Mouse (Mus musculus): ENCODE measurements at regions not wholly inside any gene's neighbourhood (a gene's known extent, or its start where the extent isn't known, plus 50 kb on each side); places are given as distances from the start of the nearest gene placed in this dataset.

DNA sequence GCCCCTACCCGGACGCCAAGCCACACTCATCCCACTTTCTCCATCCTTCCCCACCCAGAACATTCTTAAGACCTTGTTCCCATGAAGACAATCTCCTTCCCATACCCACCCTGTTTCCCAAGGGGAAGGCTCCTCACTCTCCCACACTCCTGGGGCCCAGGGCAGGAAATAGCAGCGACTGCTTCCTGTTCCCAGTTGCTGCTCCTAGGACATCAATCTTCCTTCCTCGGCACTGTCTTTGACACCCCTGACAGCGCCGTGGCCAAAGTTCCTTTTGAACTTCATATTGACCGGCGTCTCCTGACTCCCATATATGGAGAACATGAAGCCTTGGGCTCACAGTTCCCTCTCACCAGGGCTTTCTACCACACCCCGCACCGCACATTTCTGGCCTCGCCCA is 96.2 kb upstream of the Spred2 start:
- H3K4me3 ChIP-seq (ENCODE audit: control insufficient read depth, low read depth, low read length) = peak overlapping the region; percentile 44
- H3K27me3 ChIP-seq (ENCODE audit: control insufficient read depth, insufficient read depth, low read length) = no peaks in the 10 kb centered on the region
- H3K4me1 ChIP-seq (ENCODE audit: control insufficient read depth, insufficient read depth, low read length) = peaks cover 3% of the 10 kb centered on the region
- H3K36me3 ChIP-seq (ENCODE audit: control insufficient read depth, insufficient read depth, low read length) = no peaks in the 10 kb centered on the region
- no peak overlapping the region for H3K27ac ChIP-seq (ENCODE audit: control insufficient read depth, insufficient read depth, low read depth, low read length)
- TF ChIP-seq CTCF (IDR thresholded peaks at IDR 0.05; ENCODE audit: control insufficient read depth, insufficient read depth, insufficient replicate concordance, low read depth, low read length) = no peak
- TF ChIP-seq POLR2A (IDR thresholded peaks at IDR 0.05; ENCODE audit: control insufficient read depth, low read depth, low read length) = no peak

DNA sequence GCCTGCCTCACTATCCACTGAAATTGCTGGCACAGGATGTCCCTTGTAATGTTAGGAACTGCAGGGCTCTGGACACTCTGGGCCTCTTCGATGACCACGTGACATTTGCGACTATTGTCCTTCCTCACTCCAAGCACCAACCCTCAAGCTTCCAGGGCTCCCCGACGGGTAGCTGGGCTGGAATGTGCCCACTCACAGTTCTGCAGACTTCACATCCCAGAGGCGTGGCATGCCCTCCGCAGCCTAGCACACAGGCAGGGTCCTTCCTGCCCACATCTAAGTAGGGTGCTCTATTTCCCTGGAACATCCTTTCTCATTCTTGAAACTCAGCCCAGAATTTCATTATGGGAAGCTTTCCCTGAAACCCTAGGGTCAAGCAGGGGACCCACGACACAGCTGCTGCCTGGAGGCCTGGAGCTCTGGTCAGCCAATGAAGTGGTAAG is 95.2 kb upstream of the Spred2 start:
- TF ChIP-seq CTCF (IDR thresholded peaks at IDR 0.05; ENCODE audit: control insufficient read depth, insufficient read depth, insufficient replicate concordance, low read depth, low read length) (no peak), POLR2A (IDR thresholded peaks at IDR 0.05; ENCODE audit: control insufficient read depth, low read depth, low read length) (no peak)
- no peak overlapping the region for H3K4me3 ChIP-seq (ENCODE audit: control insufficient read depth, low read depth, low read length)
- peaks cover 3% of the 10 kb centered on the region for H3K4me1 ChIP-seq (ENCODE audit: control insufficient read depth, insufficient read depth, low read length)
- H3K27ac ChIP-seq (ENCODE audit: control insufficient read depth, insufficient read depth, low read depth, low read length) = no peak overlapping the region
- H3K36me3 ChIP-seq (ENCODE audit: control insufficient read depth, insufficient read depth, low read length) = no peaks in the 10 kb centered on the region
- no peaks in the 10 kb centered on the region for H3K27me3 ChIP-seq (ENCODE audit: control insufficient read depth, insufficient read depth, low read length)

DNA sequence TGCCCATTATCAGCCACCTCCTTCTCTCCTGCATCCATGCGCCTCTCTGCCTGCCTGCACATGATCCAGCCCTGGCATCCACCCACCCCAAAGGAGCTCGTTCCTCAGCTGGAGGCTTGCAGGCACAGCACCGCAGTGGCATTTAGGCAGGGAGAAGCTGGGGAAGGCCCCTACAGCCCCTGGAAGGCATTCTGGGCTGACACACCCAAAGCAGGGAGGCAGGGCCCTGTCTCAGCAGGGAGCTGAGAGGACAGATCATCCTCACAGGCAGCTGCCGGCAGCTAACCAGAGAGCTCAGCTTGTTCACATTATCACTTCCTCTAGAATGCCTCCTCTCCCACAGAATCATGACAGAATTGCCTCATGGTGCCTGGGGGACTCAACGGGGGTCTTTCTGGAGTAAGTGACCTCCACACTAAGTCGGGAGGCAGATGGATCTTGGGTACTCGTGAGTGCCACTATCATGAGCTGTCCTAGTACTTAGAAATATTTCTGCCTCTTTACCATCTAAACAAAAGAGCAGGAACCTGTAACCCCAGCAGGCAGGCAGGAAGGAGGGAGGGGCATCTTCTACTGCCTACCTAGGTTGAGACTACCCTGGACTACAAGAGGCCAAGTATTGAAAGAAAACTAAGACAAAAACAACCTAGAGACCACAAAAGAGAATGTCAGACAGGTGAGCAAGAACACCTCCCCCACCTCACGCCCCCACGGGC is 94.5 kb upstream of the Spred2 start:
- TF ChIP-seq CTCF (IDR thresholded peaks at IDR 0.05; ENCODE audit: control insufficient read depth, insufficient read depth, insufficient replicate concordance, low read depth, low read length) = no peak
- no peak for TF ChIP-seq POLR2A (IDR thresholded peaks at IDR 0.05; ENCODE audit: control insufficient read depth, low read depth, low read length)
- Histone ChIP-seq H3K27ac (ENCODE audit: control insufficient read depth, insufficient read depth, low read depth, low read length) (no peak overlapping the region), H3K36me3 (ENCODE audit: control insufficient read depth, insufficient read depth, low read length) (no peaks in the 10 kb centered on the region), H3K4me3 (ENCODE audit: control insufficient read depth, low read depth, low read length) (no peak overlapping the region), H3K4me1 (ENCODE audit: control insufficient read depth, insufficient read depth, low read length) (peaks cover 3% of the 10 kb centered on the region), H3K27me3 (ENCODE audit: control insufficient read depth, insufficient read depth, low read length) (no peaks in the 10 kb centered on the region)

DNA sequence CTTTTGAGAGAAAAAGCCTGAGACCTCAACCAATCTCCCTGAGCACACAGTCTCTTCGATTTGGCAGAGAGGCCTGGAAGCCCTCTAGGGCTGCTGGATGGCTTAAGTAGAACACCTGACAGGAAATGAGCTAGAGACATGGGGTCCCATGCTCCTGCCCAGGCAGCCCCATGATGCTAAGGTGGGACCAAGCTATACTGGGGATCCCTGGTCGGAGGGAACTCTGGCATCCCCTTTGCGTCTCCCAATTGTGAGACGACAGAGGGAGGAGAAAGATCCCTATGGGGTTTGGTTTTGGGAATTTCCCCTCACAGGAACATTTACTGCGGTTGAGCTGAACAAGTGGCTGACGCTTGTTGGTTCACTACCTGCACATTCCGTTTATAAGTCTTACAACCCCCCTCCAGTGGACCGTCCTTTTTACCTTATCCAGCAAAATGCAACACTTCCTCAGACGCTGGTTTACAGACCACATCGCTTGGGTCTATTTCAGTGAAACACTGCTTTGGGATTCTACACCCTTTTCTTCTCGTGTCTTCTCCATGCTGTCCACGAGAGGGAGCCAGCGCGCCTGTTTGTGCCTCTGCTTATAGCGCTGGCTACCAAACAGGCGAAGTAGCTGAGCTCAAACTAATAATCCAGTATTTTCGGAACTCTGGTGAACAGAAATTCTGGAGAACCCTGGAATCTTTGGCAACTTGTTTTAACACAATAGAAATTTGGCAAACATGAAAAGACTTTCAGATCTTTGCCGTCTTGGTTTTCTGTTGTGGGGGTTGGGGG is 93.7 kb upstream of the Spred2 start:
- H3K4me3 ChIP-seq (ENCODE audit: control insufficient read depth, low read depth, low read length) = no peak overlapping the region
- TF ChIP-seq CTCF (IDR thresholded peaks at IDR 0.05; ENCODE audit: control insufficient read depth, insufficient read depth, insufficient replicate concordance, low read depth, low read length) (peak; percentile 78), POLR2A (IDR thresholded peaks at IDR 0.05; ENCODE audit: control insufficient read depth, low read depth, low read length) (no peak)
- no peak overlapping the region for H3K27ac ChIP-seq (ENCODE audit: control insufficient read depth, insufficient read depth, low read depth, low read length)
- no peaks in the 10 kb centered on the region for H3K27me3 ChIP-seq (ENCODE audit: control insufficient read depth, insufficient read depth, low read length)
- no peaks in the 10 kb centered on the region for H3K36me3 ChIP-seq (ENCODE audit: control insufficient read depth, insufficient read depth, low read length)
- peaks cover 3% of the 10 kb centered on the region for H3K4me1 ChIP-seq (ENCODE audit: control insufficient read depth, insufficient read depth, low read length)

- Histone ChIP-seq H3K4me3 (ENCODE audit: control insufficient read depth, low read depth, low read length) (no peak overlapping the region), H3K27me3 (ENCODE audit: control insufficient read depth, insufficient read depth, low read length) (no peaks in the 10 kb centered on the region), H3K36me3 (ENCODE audit: control insufficient read depth, insufficient read depth, low read length) (no peaks in the 10 kb centered on the region), H3K4me1 (ENCODE audit: control insufficient read depth, insufficient read depth, low read length) (peaks cover 3% of the 10 kb centered on the region), H3K27ac (ENCODE audit: control insufficient read depth, insufficient read depth, low read depth, low read length) (no peak overlapping the region)
- no peak for TF ChIP-seq POLR2A (IDR thresholded peaks at IDR 0.05; ENCODE audit: control insufficient read depth, low read depth, low read length)
- no peak for TF ChIP-seq CTCF (IDR thresholded peaks at IDR 0.05; ENCODE audit: control insufficient read depth, insufficient read depth, insufficient replicate concordance, low read depth, low read length)
Measured at GRCm38 (mm10) chr11:19834561-19834960, 89.6 kb upstream of the Spred2 start.

DNA sequence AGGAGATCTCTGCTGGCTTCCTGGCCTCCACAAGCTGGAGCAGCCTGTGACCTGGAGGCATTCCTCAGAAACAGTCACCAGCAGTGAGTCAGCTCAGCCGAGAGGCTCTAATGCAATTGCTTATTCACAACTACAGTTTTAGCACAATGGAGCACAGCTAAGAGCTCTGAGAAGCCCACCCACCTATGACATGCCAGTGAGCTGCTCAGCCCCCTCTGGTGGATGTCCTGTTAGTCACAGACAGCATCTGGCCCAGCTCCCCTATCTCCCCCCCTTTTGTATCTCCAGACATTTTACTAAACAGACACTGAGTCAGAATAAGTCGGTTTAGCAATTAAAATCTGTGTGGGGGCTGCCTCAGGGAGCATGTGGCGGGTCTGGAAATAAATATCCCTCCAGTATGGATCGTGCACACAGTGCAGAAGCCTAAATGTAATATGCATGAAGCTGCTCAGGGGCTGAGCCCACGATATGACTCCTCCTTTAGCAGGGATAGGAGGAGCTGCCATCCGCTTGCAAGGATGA is 88.9 kb upstream of the Spred2 start:
- no peak overlapping the region for H3K4me3 ChIP-seq (ENCODE audit: control insufficient read depth, low read depth, low read length)
- peaks cover 3% of the 10 kb centered on the region for H3K4me1 ChIP-seq (ENCODE audit: control insufficient read depth, insufficient read depth, low read length)
- no peaks in the 10 kb centered on the region for H3K27me3 ChIP-seq (ENCODE audit: control insufficient read depth, insufficient read depth, low read length)
- H3K27ac ChIP-seq (ENCODE audit: control insufficient read depth, insufficient read depth, low read depth, low read length) = no peak overlapping the region
- H3K36me3 ChIP-seq (ENCODE audit: control insufficient read depth, insufficient read depth, low read length) = no peaks in the 10 kb centered on the region
- TF ChIP-seq CTCF (IDR thresholded peaks at IDR 0.05; ENCODE audit: control insufficient read depth, insufficient read depth, insufficient replicate concordance, low read depth, low read length) = no peak
- no peak for TF ChIP-seq POLR2A (IDR thresholded peaks at IDR 0.05; ENCODE audit: control insufficient read depth, low read depth, low read length)

DNA sequence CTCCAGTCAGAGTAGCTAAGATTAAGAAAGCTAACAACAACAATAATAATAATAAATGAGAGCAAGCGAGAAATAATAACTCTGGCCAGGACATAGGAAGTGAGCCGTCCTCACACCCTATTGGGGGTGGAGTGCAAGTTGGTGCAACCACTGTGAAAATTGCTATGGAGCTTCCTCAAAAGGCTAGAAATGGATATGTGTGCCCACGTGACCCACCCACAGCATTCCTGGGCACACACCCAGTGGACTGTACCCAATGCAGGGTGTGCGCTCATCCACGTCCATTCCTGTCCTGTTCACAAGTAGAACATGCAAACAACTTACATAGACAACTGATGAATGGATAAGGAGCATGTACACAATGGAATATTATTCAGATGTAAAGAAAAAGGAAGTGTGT is 85.2 kb upstream of the Spred2 start:
- no peaks in the 10 kb centered on the region for H3K4me1 ChIP-seq (ENCODE audit: control insufficient read depth, insufficient read depth, low read length)
- H3K36me3 ChIP-seq (ENCODE audit: control insufficient read depth, insufficient read depth, low read length) = no peaks in the 10 kb centered on the region
- no peak overlapping the region for H3K4me3 ChIP-seq (ENCODE audit: control insufficient read depth, low read depth, low read length)
- no peaks in the 10 kb centered on the region for H3K27me3 ChIP-seq (ENCODE audit: control insufficient read depth, insufficient read depth, low read length)
- no peak for TF ChIP-seq CTCF (IDR thresholded peaks at IDR 0.05; ENCODE audit: control insufficient read depth, insufficient read depth, insufficient replicate concordance, low read depth, low read length)
- TF ChIP-seq POLR2A (IDR thresholded peaks at IDR 0.05; ENCODE audit: control insufficient read depth, low read depth, low read length) = no peak
- H3K27ac ChIP-seq (ENCODE audit: control insufficient read depth, insufficient read depth, low read depth, low read length) = no peak overlapping the region

All from testis, adult 2 months (tissue).